In the genomic region with DNA sequence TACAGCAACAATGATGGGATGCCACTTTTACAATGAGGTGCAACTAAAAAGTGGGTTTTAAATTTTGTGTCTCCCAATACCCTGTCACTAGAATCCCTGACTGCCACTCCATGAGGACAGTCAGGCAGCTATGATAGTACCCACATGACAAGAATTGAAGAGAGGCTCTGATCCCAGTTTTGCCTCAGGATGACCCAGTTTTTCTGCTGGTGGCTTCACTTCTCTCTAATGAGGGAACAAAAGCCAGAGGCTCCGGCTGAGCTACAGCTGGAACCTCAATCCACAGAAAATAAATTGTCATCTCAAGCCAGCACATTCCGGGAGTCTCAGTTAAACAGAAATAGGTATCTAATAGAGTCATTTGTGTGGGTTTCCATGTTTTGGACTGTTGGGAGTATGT, we compare ENCODE assay signal across 10 mouse cellular contexts.
A peak's percentile ranks its signal among the peaks of the same experiment; 100 is the strongest.
DNase-seq lines count a peak whose midpoint lies in the region; ATAC-seq lines count a peak whose summit lies in the region.
"Had no signal": no experiment of that assay in that cellular context is flagged by ENCODE, and none has a peak within 500 bp of the region (broad histone marks: within the 10 kb centered on the region; RNA-seq: fewer than 3 reads in every experiment).

No protein-coding gene starts in this region.

- peaks cover 14% of the 10 kb centered on the region for H3K4me1 ChIP-seq in forebrain, embryonic 15.5 days
- H3K4me1 ChIP-seq in midbrain, embryonic 14.5 days (ENCODE audit: control insufficient read depth, insufficient read depth, low read length) = peaks cover 20% of the 10 kb centered on the region
- H3K4me1 ChIP-seq in intestine, embryonic 15.5 days (replicated peaks) = 0 out of 2 replicates have a peak, but pooled peaks cover 2% of the 10 kb centered on the region
- H3K4me1 ChIP-seq: lung, embryonic 15.5 days had no signal

- WGBS in forebrain, embryonic 15.5 days = 43% methylated on average over 2 of the region's 2 CpGs
- 17% methylated on average over 2 of the region's 2 CpGs for WGBS in midbrain, embryonic 14.5 days
- 78% methylated on average over 2 of the region's 2 CpGs for WGBS in intestine, embryonic 15.5 days

- no peaks in the 10 kb centered on the region for H3K9me3 ChIP-seq in forebrain, embryonic 15.5 days
- no peaks in the 10 kb centered on the region for H3K9me3 ChIP-seq in midbrain, embryonic 14.5 days (ENCODE audit: control insufficient read depth, low read length)
- H3K9me3 ChIP-seq in intestine, embryonic 15.5 days = no peaks in the 10 kb centered on the region
- H3K9me3 ChIP-seq: embryonic facial prominence, embryonic 15.5 days; lung, embryonic 15.5 days had no signal

- H3K9ac ChIP-seq in forebrain, embryonic 15.5 days (replicated peaks) = 0 out of 2 replicates have a peak overlapping the region, but pooled peaks have one; percentile 59
- H3K9ac ChIP-seq in midbrain, embryonic 14.5 days (replicated peaks; ENCODE audit: low read length) = no peak overlapping the region; the same call in 1 of the 2 replicates
- no peak overlapping the region for H3K9ac ChIP-seq in intestine, embryonic 15.5 days
- H3K9ac ChIP-seq: embryonic facial prominence, embryonic 15.5 days; lung, embryonic 15.5 days had no signal

- no peak for ATAC-seq in forebrain, embryonic 15.5 days (replicated peaks)
- no peak for ATAC-seq in midbrain, embryonic 14.5 days (ENCODE audit: low FRiP score, low TSS enrichment)
- ATAC-seq in activated CD4-positive, CD25-positive, alpha-beta regulatory T cell, adult 4 months = no peak
- ATAC-seq in intestine, embryonic 15.5 days = no peak

- H3K4me3 ChIP-seq in forebrain, embryonic 15.5 days = no peak overlapping the region
- no peak overlapping the region for H3K4me3 ChIP-seq in midbrain, embryonic 14.5 days (replicated peaks; ENCODE audit: low read depth, low read length)
- no peak overlapping the region for H3K4me3 ChIP-seq in intestine, embryonic 15.5 days (replicated peaks)
- H3K4me3 ChIP-seq: lung, embryonic 15.5 days had no signal

- H3K4me2 ChIP-seq in forebrain, embryonic 15.5 days (replicated peaks) = no peak overlapping the region
- H3K4me2 ChIP-seq in midbrain, embryonic 14.5 days (ENCODE audit: low read length) = peak overlapping the region; percentile 61
- H3K4me2 ChIP-seq in intestine, embryonic 15.5 days (replicated peaks) = no peak overlapping the region

- no peaks in the 10 kb centered on the region for H3K36me3 ChIP-seq in forebrain, embryonic 15.5 days
- H3K36me3 ChIP-seq in midbrain, embryonic 14.5 days (ENCODE audit: control insufficient read depth, insufficient read depth, low read length) = no peaks in the 10 kb centered on the region
- H3K36me3 ChIP-seq in intestine, embryonic 15.5 days = no peaks in the 10 kb centered on the region
- H3K36me3 ChIP-seq: embryonic facial prominence, embryonic 15.5 days; lung, embryonic 15.5 days had no signal

- H3K27me3 ChIP-seq in forebrain, embryonic 15.5 days = no peaks in the 10 kb centered on the region
- H3K27me3 ChIP-seq in midbrain, embryonic 14.5 days (ENCODE audit: control insufficient read depth, insufficient read depth, low read length) = no peaks in the 10 kb centered on the region
- no peaks in the 10 kb centered on the region for H3K27me3 ChIP-seq in intestine, embryonic 15.5 days (replicated peaks)
- H3K27me3 ChIP-seq: embryonic facial prominence, embryonic 15.5 days; lung, embryonic 15.5 days had no signal

- H3K27ac ChIP-seq in forebrain, embryonic 15.5 days (replicated peaks) = peak overlapping the region; percentile 96
- peak overlapping the region; percentile 99 for H3K27ac ChIP-seq in midbrain, embryonic 14.5 days (replicated peaks; ENCODE audit: low read depth, low read length)
- no peak overlapping the region for H3K27ac ChIP-seq in intestine, embryonic 15.5 days
- H3K27ac ChIP-seq: embryonic facial prominence, embryonic 15.5 days; lung, embryonic 15.5 days had no signal

- DNase-seq in frontal cortex, postnatal 36 days (ENCODE audit: low spot score in 2 of 2) = peak; percentile 11 to 32
- DNase-seq in frontal cortex, postnatal 14 days (ENCODE audit: low spot score in 2 of 2) = no peak
- DNase-seq in cerebellum, adult 18-20 months = peak; percentile 30 to 46
- DNase-seq in midbrain, embryonic 14.5 days = peak; percentile 51
- no peak for DNase-seq in liver

Comparison
In these comparisons a context has a peak if more than half of its experiments do, and no peak if none do; other contexts are left out.
1. DNase-seq: peak in frontal cortex, postnatal 36 days (2 of 2), cerebellum, adult 18-20 months (2 of 2) and midbrain, embryonic 14.5 days (single experiment); none in frontal cortex, postnatal 14 days (0 of 2) and liver (single experiment).